ENCODE assay signal across 18 mouse cellular contexts in the genomic region with DNA sequence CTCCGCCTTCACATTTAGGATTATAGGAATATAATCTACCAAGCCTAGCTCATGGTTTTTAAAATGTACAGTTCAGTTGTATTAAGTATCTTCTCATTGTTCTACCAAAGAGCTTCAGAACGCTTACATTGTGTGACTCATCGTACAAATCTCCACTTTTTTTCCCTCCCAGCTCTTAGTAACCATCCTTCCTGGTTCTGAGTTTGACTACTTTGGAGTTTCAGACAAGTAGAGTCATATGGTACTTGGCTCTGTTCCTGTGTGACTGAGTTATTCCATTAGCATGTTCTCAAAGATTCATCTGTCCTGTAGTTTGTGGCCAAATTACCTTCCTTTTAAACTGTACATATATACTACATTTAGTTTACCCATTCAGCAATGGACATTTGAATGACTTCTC. TPM values are rescaled to one million over a fixed set of nuclear protein-coding genes. Genes with fewer than 3 reads are reported as not detected.
DNase-seq lines count a peak whose midpoint lies in the region; ATAC-seq and TF ChIP-seq lines count a peak whose summit lies in the region.
"Had no signal": no experiment of that assay in that cellular context is flagged by ENCODE, and none has a peak within 500 bp of the region (broad histone marks: within the 10 kb centered on the region; RNA-seq: fewer than 3 reads in every experiment).

No protein-coding gene starts in this region.

- no peaks in the 10 kb centered on the region for H3K36me3 ChIP-seq in heart, embryonic 13.5 days
- no peaks in the 10 kb centered on the region for H3K36me3 ChIP-seq in lung, postnatal 0 days (ENCODE audit: insufficient read depth, low read length)
- H3K36me3 ChIP-seq in myocyte (ENCODE audit: control insufficient read depth, insufficient read depth) = no peaks in the 10 kb centered on the region
- no peaks in the 10 kb centered on the region for H3K36me3 ChIP-seq in midbrain, postnatal 0 days (ENCODE audit: insufficient read depth, low read length)
- H3K36me3 ChIP-seq: hindbrain, embryonic 15.5 days; limb, embryonic 15.5 days; midbrain, embryonic 13.5 days had no signal

- no peak overlapping the region for H3K4me3 ChIP-seq in heart, embryonic 13.5 days
- H3K4me3 ChIP-seq in lung, postnatal 0 days (ENCODE audit: low read depth, low read length) = no peak overlapping the region
- H3K4me3 ChIP-seq in myocyte = no peak overlapping the region
- no peak overlapping the region for H3K4me3 ChIP-seq in midbrain, postnatal 0 days (ENCODE audit: low read depth, low read length)
- H3K4me3 ChIP-seq: hindbrain, embryonic 15.5 days; limb, embryonic 15.5 days; midbrain, embryonic 13.5 days had no signal

- H3K4me2 ChIP-seq in heart, embryonic 13.5 days = peak overlapping the region; percentile 53; the same call in 1 of the 2 replicates
- H3K4me2 ChIP-seq in lung, postnatal 0 days (replicated peaks; ENCODE audit: low read depth, low read length) = no peak overlapping the region
- H3K4me2 ChIP-seq in myocyte (ENCODE audit: low read depth) = peak overlapping the region; percentile 74
- no peak overlapping the region for H3K4me2 ChIP-seq in midbrain, postnatal 0 days (ENCODE audit: low read depth, low read length, poor library complexity, severe bottlenecking)
- H3K4me2 ChIP-seq: hindbrain, embryonic 15.5 days; limb, embryonic 15.5 days; lung, embryonic 14.5 days; midbrain, embryonic 13.5 days had no signal

- 64% methylated on average over 3 of the region's 3 CpGs for WGBS in heart, embryonic 13.5 days
- WGBS in lung, postnatal 0 days = 56% methylated on average over 3 of the region's 3 CpGs
- WGBS in midbrain, postnatal 0 days = 92% methylated on average over 3 of the region's 3 CpGs

- no peak for TF ChIP-seq CTCF in lung, postnatal 0 days (IDR thresholded peaks at IDR 0.05)
- TF ChIP-seq CTCF in midbrain, postnatal 0 days (IDR thresholded peaks at IDR 0.05) = no peak

- no peaks in the 10 kb centered on the region for H3K79me2 ChIP-seq in myocyte (ENCODE audit: control insufficient read depth, insufficient read depth)

- no peak for TF ChIP-seq EP300 in lung, postnatal 0 days (IDR thresholded peaks at IDR 0.05)

- H3K27me3 ChIP-seq in heart, embryonic 13.5 days (replicated peaks) = no peaks in the 10 kb centered on the region
- no peaks in the 10 kb centered on the region for H3K27me3 ChIP-seq in lung, postnatal 0 days (replicated peaks; ENCODE audit: insufficient read depth, low read length)
- H3K27me3 ChIP-seq in myocyte (ENCODE audit: control insufficient read depth, insufficient read depth, insufficient read length) = no peaks in the 10 kb centered on the region
- no peaks in the 10 kb centered on the region for H3K27me3 ChIP-seq in midbrain, postnatal 0 days (ENCODE audit: insufficient read depth, low read length)
- H3K27me3 ChIP-seq: hindbrain, embryonic 15.5 days; limb, embryonic 15.5 days; midbrain, embryonic 13.5 days had no signal

- no peak overlapping the region for H3K9ac ChIP-seq in heart, embryonic 13.5 days
- H3K9ac ChIP-seq in lung, postnatal 0 days (replicated peaks; ENCODE audit: low read depth) = no peak overlapping the region
- H3K9ac ChIP-seq in midbrain, postnatal 0 days (replicated peaks; ENCODE audit: low read length, poor library complexity, severe bottlenecking) = no peak overlapping the region
- H3K9ac ChIP-seq: hindbrain, embryonic 15.5 days; limb, embryonic 15.5 days; lung, embryonic 14.5 days; midbrain, embryonic 13.5 days had no signal

- H3ac ChIP-seq in myocyte (ENCODE audit: control insufficient read depth, insufficient read length) = no peak overlapping the region

- no peak for DNase-seq in heart, postnatal 25 days (ENCODE audit: low spot score)
- peak; percentile 63 for DNase-seq in lung, postnatal 0 days (ENCODE audit: low spot score)
- DNase-seq in lung, postnatal 14 days = no peak
- DNase-seq in NIH3T3 (ENCODE audit: low read depth) = peak; percentile 81
- no peak for DNase-seq in right cerebral cortex, postnatal 10 days (ENCODE audit: low spot score in 2 of 2)
- no peak for DNase-seq in midbrain, postnatal 0 days (ENCODE audit: low spot score)
- DNase-seq: gastrocnemius, postnatal 14 days; right cerebral cortex, postnatal 25 days; thymus, adult 18-20 months had no signal

- no peak for ATAC-seq in heart, embryonic 13.5 days (ENCODE audit: extremely low read depth, insufficient number of reproducible peaks, low FRiP score, low TSS enrichment)
- peak; percentile 57 for ATAC-seq in lung, postnatal 0 days
- no peak for ATAC-seq in midbrain, postnatal 0 days (ENCODE audit: low FRiP score)
- ATAC-seq: midbrain, embryonic 13.5 days had no signal

- intact Hi-C loops in heart, postnatal 25 days (cut with DNase I) = no loop called here

- peaks cover 33% of the 10 kb centered on the region for H3K4me1 ChIP-seq in heart, embryonic 13.5 days
- H3K4me1 ChIP-seq in lung, postnatal 0 days (ENCODE audit: insufficient read depth, low read depth, low read length) = no peaks in the 10 kb centered on the region; the same call in 1 of the 2 replicates
- H3K4me1 ChIP-seq in midbrain, postnatal 0 days (ENCODE audit: insufficient read depth, low read length) = no peaks in the 10 kb centered on the region; the same call in 1 of the 2 replicates
- H3K4me1 ChIP-seq: hindbrain, embryonic 15.5 days; limb, embryonic 15.5 days; midbrain, embryonic 13.5 days had no signal

- H3K27ac ChIP-seq in heart, embryonic 13.5 days (replicated peaks) = peak overlapping the region; percentile 54
- no peak overlapping the region for H3K27ac ChIP-seq in lung, postnatal 0 days (ENCODE audit: low read length)
- no peak overlapping the region for H3K27ac ChIP-seq in midbrain, postnatal 0 days (ENCODE audit: low read depth, low read length)
- H3K27ac ChIP-seq: hindbrain, embryonic 15.5 days; limb, embryonic 15.5 days; midbrain, embryonic 13.5 days had no signal

- no peak for TF ChIP-seq POLR2A in myocyte (IDR thresholded peaks at IDR 0.05; ENCODE audit: insufficient read length, low read depth)

- H3K9me3 ChIP-seq in heart, embryonic 13.5 days = no peaks in the 10 kb centered on the region
- H3K9me3 ChIP-seq in lung, postnatal 0 days (ENCODE audit: low read length) = no peaks in the 10 kb centered on the region
- no peaks in the 10 kb centered on the region for H3K9me3 ChIP-seq in midbrain, postnatal 0 days (ENCODE audit: low read length)
- H3K9me3 ChIP-seq: hindbrain, embryonic 15.5 days; limb, embryonic 15.5 days; midbrain, embryonic 13.5 days had no signal

TF ChIP-seq in myocyte, 11 proteins besides CTCF, POLR2A, EP300 and RAD21:
- no peak for TF ChIP-seq MAX (IDR thresholded peaks at IDR 0.05; ENCODE audit: low read depth)
- TF ChIP-seq USF1 (IDR thresholded peaks at IDR 0.05; ENCODE audit: low read depth) = peak; percentile 23
- no peak for TF ChIP-seq SRF (IDR thresholded peaks at IDR 0.05; ENCODE audit: control insufficient read depth, insufficient read length, low read depth)
TF ChIP-seq in myocyte: peak in this region for 1.

RNA-seq across cellular contexts. Expression of gene Gm21985, which starts 42.6 kb away (rescaled TPM):
- not detected in 2 replicates for polyA plus RNA-seq in heart, embryonic 13.5 days (2015; fragmentation: Nextera tagmentation; extraction: Ambion mirVana)
- total RNA-seq in heart, postnatal 25 days (2021) = under 1 TPM; 0.55 to 0.59 TPM
- polyA plus RNA-seq in lung, postnatal 0 days (2015; fragmentation: Nextera tagmentation; extraction: Ambion mirVana) = not detected in 2 replicates
- polyA plus RNA-seq in myocyte (2012; fragmentation: generic; extraction: Trizol) = not detected
- total RNA-seq in midbrain, postnatal 0 days (2014; rRNA removed) = 2.3 and 2.5 TPM in 2 replicates
- not detected in 2 replicates for polyA plus RNA-seq in midbrain, postnatal 0 days (2015; fragmentation: Nextera tagmentation; extraction: Ambion mirVana)
- total RNA-seq: adrenal gland, postnatal 4 days had no signal
- polyA plus RNA-seq: embryonic facial prominence, embryonic 11.5 days; hindbrain, embryonic 15.5 days; limb, embryonic 15.5 days; lung, embryonic 14.5 days; midbrain, embryonic 13.5 days had no signal

RNA-seq across cellular contexts. Expression of gene Slc12a6, which starts 43.0 kb away (rescaled TPM):
- polyA plus RNA-seq in heart, embryonic 13.5 days (2015; fragmentation: Nextera tagmentation; extraction: Ambion mirVana) = 8.4 and 9.5 TPM in 2 replicates
- total RNA-seq in heart, postnatal 25 days (2021) = 10 to 100 TPM; 34.9 to 37.3 TPM
- 9.0 and 9.7 TPM in 2 replicates for polyA plus RNA-seq in lung, postnatal 0 days (2015; fragmentation: Nextera tagmentation; extraction: Ambion mirVana)
- 7.0 TPM for polyA plus RNA-seq in myocyte (2012; fragmentation: generic; extraction: Trizol)
- 69.7 and 81.6 TPM in 2 replicates for total RNA-seq in midbrain, postnatal 0 days (2014; rRNA removed)
- 13.3 and 14.1 TPM in 2 replicates for polyA plus RNA-seq in midbrain, postnatal 0 days (2015; fragmentation: Nextera tagmentation; extraction: Ambion mirVana)

RNA-seq across cellular contexts. Expression of gene Nop10, which starts 46.9 kb away (rescaled TPM):
- polyA plus RNA-seq in heart, embryonic 13.5 days (2015; fragmentation: Nextera tagmentation; extraction: Ambion mirVana) = 155 and 186 TPM in 2 replicates
- 10 to 100 TPM; 62.2 to 64.3 TPM for total RNA-seq in heart, postnatal 25 days (2021)
- 116 and 120 TPM in 2 replicates for polyA plus RNA-seq in lung, postnatal 0 days (2015; fragmentation: Nextera tagmentation; extraction: Ambion mirVana)
- polyA plus RNA-seq in myocyte (2012; fragmentation: generic; extraction: Trizol) = 129 TPM
- 75.7 and 111 TPM in 2 replicates for total RNA-seq in midbrain, postnatal 0 days (2014; rRNA removed)
- polyA plus RNA-seq in midbrain, postnatal 0 days (2015; fragmentation: Nextera tagmentation; extraction: Ambion mirVana) = 151 and 158 TPM in 2 replicates

RNA-seq across cellular contexts. Expression of gene Nutm1, which starts 49.6 kb away (rescaled TPM):
- polyA plus RNA-seq in heart, embryonic 13.5 days (2015; fragmentation: Nextera tagmentation; extraction: Ambion mirVana) = 0.04 and 0.05 TPM in 2 replicates
- not detected for total RNA-seq in heart, postnatal 25 days (2021)
- polyA plus RNA-seq in lung, postnatal 0 days (2015; fragmentation: Nextera tagmentation; extraction: Ambion mirVana) = 0.02 TPM in 1 of 2 replicates, not detected in the other
- polyA plus RNA-seq in myocyte (2012; fragmentation: generic; extraction: Trizol) = not detected
- total RNA-seq in midbrain, postnatal 0 days (2014; rRNA removed) = not detected in 2 replicates
- 0.06 and 0.09 TPM in 2 replicates for polyA plus RNA-seq in midbrain, postnatal 0 days (2015; fragmentation: Nextera tagmentation; extraction: Ambion mirVana)
- total RNA-seq: adrenal gland, postnatal 4 days; gastrocnemius, postnatal 14 days; left cerebral cortex, postnatal 10 days had no signal
- polyA plus RNA-seq: embryonic facial prominence, embryonic 11.5 days; limb, embryonic 15.5 days; midbrain, embryonic 13.5 days had no signal

RNA-seq across cellular contexts. Expression of gene Emc4, which starts 59.2 kb away (rescaled TPM):
- 96.8 and 109 TPM in 2 replicates for polyA plus RNA-seq in heart, embryonic 13.5 days (2015; fragmentation: Nextera tagmentation; extraction: Ambion mirVana)
- 10 to 100 TPM; 60.5 to 61.0 TPM for total RNA-seq in heart, postnatal 25 days (2021)
- polyA plus RNA-seq in lung, postnatal 0 days (2015; fragmentation: Nextera tagmentation; extraction: Ambion mirVana) = 120 and 138 TPM in 2 replicates
- polyA plus RNA-seq in myocyte (2012; fragmentation: generic; extraction: Trizol) = 184 TPM
- 113 and 129 TPM in 2 replicates for total RNA-seq in midbrain, postnatal 0 days (2014; rRNA removed)
- polyA plus RNA-seq in midbrain, postnatal 0 days (2015; fragmentation: Nextera tagmentation; extraction: Ambion mirVana) = 219 and 242 TPM in 2 replicates

Comparison
In these comparisons a context has a peak if more than half of its experiments do, and no peak if none do; other contexts are left out.
1. DNase-seq: peak in lung, postnatal 0 days (single experiment) and NIH3T3 (single experiment); none in heart, postnatal 25 days (single experiment), lung, postnatal 14 days (single experiment), right cerebral cortex, postnatal 10 days (0 of 2) and midbrain, postnatal 0 days (single experiment).
2. H3K4me2 ChIP-seq: peak in heart, embryonic 13.5 days (single experiment) and myocyte (single experiment); none in lung, postnatal 0 days (single experiment) and midbrain, postnatal 0 days (single experiment).